Mouse (Mus musculus): ENCODE results near the gene Acmsd.
"Not testable (repeated sequence)": the region's sequence is repeated elsewhere in the genome, so short reads cannot be mapped to it uniquely, and the experiment has no call there.

Gene Acmsd

GRCm38 (mm10) chr1:127729096-127729495 is at the start of gene Acmsd:
Acmsd (plus strand) TSS chr1:127729413.
- no peak for DNase-seq (ENCODE audit: extremely low spot score, low read depth, low spot score)

GRCm38 (mm10) chr1:127679498-127680133 is 49.6 kb upstream of the Acmsd start, which contains the start of gene Tmem163:
Tmem163 (minus strand) TSS chr1:127679548.
- no peak for DNase-seq (ENCODE audit: extremely low spot score, low read depth, low spot score)

- DNase-seq (ENCODE audit: extremely low spot score, low read depth, low spot score), result no peak
These were observed 32.7 kb upstream of the Acmsd start for GRCm38 (mm10) chr1:127696533-127696932.

GRCm38 (mm10) chr1:127702187-127702586 is 27.0 kb upstream of the Acmsd start:
- DNase-seq (ENCODE audit: extremely low spot score, low read depth, low spot score), result no peak

- no peak for DNase-seq (ENCODE audit: extremely low spot score, low read depth, low spot score)
These were observed 22.9 kb upstream of the Acmsd start for GRCm38 (mm10) chr1:127706269-127706668.

- no peak for DNase-seq (ENCODE audit: extremely low spot score, low read depth, low spot score)
These were observed 12.8 kb upstream of the Acmsd start for GRCm38 (mm10) chr1:127716441-127716840.

GRCm38 (mm10) chr1:127718290-127718689 is 10.9 kb upstream of the Acmsd start:
- no peak for DNase-seq (ENCODE audit: extremely low spot score, low read depth, low spot score)

GRCm38 (mm10) chr1:127723596-127723995 is 5.6 kb upstream of the Acmsd start:
- no peak for DNase-seq (ENCODE audit: extremely low spot score, low read depth, low spot score)

- no peak for DNase-seq (ENCODE audit: extremely low spot score, low read depth, low spot score)
These were observed 1.9 kb downstream of the Acmsd start for GRCm38 (mm10) chr1:127731086-127731485.

GRCm38 (mm10) chr1:127732435-127732834 is 3.2 kb downstream of the Acmsd start:
- DNase-seq (ENCODE audit: extremely low spot score, low read depth, low spot score), result no peak

GRCm38 (mm10) chr1:127732841-127733240 is 3.6 kb downstream of the Acmsd start:
- no peak for DNase-seq (ENCODE audit: extremely low spot score, low read depth, low spot score)

- DNase-seq (ENCODE audit: extremely low spot score, low read depth, low spot score), result no peak
These were observed 6.1 kb downstream of the Acmsd start for GRCm38 (mm10) chr1:127735356-127735755.

- DNase-seq (ENCODE audit: extremely low spot score, low read depth, low spot score), result no peak
These were observed 21.3 kb downstream of the Acmsd start for GRCm38 (mm10) chr1:127750401-127751102.

- no peak for DNase-seq (ENCODE audit: extremely low spot score, low read depth, low spot score)
These were observed 26.6 kb downstream of the Acmsd start for GRCm38 (mm10) chr1:127755806-127756205.

- no peak for DNase-seq (ENCODE audit: extremely low spot score, low read depth, low spot score)
These were observed 27.3 kb downstream of the Acmsd start for GRCm38 (mm10) chr1:127756331-127757163.

GRCm38 (mm10) chr1:127757164-127757545 is 27.9 kb downstream of the Acmsd start:
- DNase-seq (ENCODE audit: extremely low spot score, low read depth, low spot score), result not testable (repeated sequence)

GRCm38 (mm10) chr1:127765468-127765867 is 36.3 kb downstream of the Acmsd start:
- DNase-seq (ENCODE audit: extremely low spot score, low read depth, low spot score), result no peak

GRCm38 (mm10) chr1:127766741-127767140 is 37.5 kb downstream of the Acmsd start:
- DNase-seq (ENCODE audit: extremely low spot score, low read depth, low spot score), result no peak

- no peak for DNase-seq (ENCODE audit: extremely low spot score, low read depth, low spot score)
These were observed 44.1 kb downstream of the Acmsd start for GRCm38 (mm10) chr1:127773198-127773802.

GRCm38 (mm10) chr1:127773803-127774500 is 44.7 kb downstream of the Acmsd start, which contains the start of gene Ccnt2:
Ccnt2 (plus strand) TSS chr1:127774164.
- DNase-seq (ENCODE audit: extremely low spot score, low read depth, low spot score), result peak; percentile 91

- no peak for DNase-seq (ENCODE audit: extremely low spot score, low read depth, low spot score)
These were observed 45.3 kb downstream of the Acmsd start for GRCm38 (mm10) chr1:127774501-127774880.
